ENCODE assay signal across 18 mouse cellular contexts in the genomic region with DNA sequence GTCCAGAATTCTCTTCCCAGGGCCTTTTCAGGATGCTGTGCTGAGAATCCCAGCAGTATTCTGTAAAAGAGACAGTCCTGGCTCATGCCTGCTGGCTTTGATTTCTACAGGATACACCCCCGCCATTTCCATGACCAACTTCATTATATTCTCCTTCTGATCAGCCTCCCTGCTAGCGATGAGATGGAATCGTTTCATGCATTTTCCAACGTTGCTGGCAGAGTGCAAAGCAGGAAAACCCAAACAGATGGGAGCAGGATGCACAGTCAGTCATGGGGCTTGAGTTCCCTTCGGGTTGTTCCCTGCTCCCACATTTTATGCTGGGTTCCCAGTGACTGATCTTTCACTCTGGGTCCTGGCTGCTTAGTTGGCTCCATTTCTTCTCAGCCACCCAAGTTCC. TPM values are rescaled to one million over a fixed set of nuclear protein-coding genes. Genes with fewer than 3 reads are reported as not detected.
A peak's percentile ranks its signal among the peaks of the same experiment; 100 is the strongest.
DNase-seq lines count a peak whose midpoint lies in the region; ATAC-seq lines count a peak whose summit lies in the region.
"Had no signal": no experiment of that assay in that cellular context is flagged by ENCODE, and none has a peak within 500 bp of the region (broad histone marks: within the 10 kb centered on the region; RNA-seq: fewer than 3 reads in every experiment).

No protein-coding gene starts in this region.

- no peak for ATAC-seq in erythroblast, adult 5-6 weeks (replicated peaks; ENCODE audit: low FRiP score, poor library complexity, severe bottlenecking)
- ATAC-seq: forebrain, embryonic 15.5 days; intestine, embryonic 15.5 days; lung, postnatal 0 days; midbrain, embryonic 13.5 days had no signal

- intact Hi-C loops in gastrocnemius, postnatal 14 days (cut with DNase I; ENCODE audit: low total_unique reads), result no loop called here

- peak; percentile 14 to 54 for DNase-seq in frontal cortex, adult 2 months (ENCODE audit: extremely low spot score in 1 of 2, low spot score in 1 of 2)
- DNase-seq in frontal cortex, postnatal 14 days (ENCODE audit: low spot score in 2 of 2), result no peak
- DNase-seq in brain, adult 2 months (ENCODE audit: low read depth, low spot score), result peak; percentile 73
- peak; percentile 36 for DNase-seq in brain, embryonic 18.5 days (ENCODE audit: low read depth, low spot score)
- DNase-seq in layer of hippocampus, adult 9-10 months (ENCODE audit: low spot score), result peak; percentile 31
- DNase-seq in adipocyte (ENCODE audit: low spot score), result no peak
- DNase-seq in gastrocnemius, postnatal 14 days, result no peak
- DNase-seq: cerebellum, adult 9-11 months; gastrocnemius, postnatal 36 days; heart, postnatal 4 days; kidney, postnatal 4 days; thymus, postnatal 36 days had no signal

RNA-seq across cellular contexts. Expression of a gene that starts 44.7 kb away (rescaled TPM):
- 49.1 and 54.9 TPM in 2 replicates for polyA plus RNA-seq in frontal cortex, adult 2 months (2012; rRNA removed)
- 1 to 10 TPM; 3.7 to 7.4 TPM for total RNA-seq in gastrocnemius, postnatal 14 days (2021)
- total RNA-seq in erythroblast, adult 5-6 weeks (2015; ENCODE audit: low replicate concordance), result 0.19 TPM in 1 of 2 replicates, not detected in the other
- 0.14 and 0.17 TPM in 2 replicates for total RNA-seq in erythroblast, adult 5-6 weeks (2017; ENCODE audit: low replicate concordance)
- polyA plus RNA-seq: C2C12 had no signal

RNA-seq across cellular contexts. Expression of a gene that starts 47.3 kb away (rescaled TPM):
- 11.0 and 11.9 TPM in 2 replicates for polyA plus RNA-seq in frontal cortex, adult 2 months (2012; rRNA removed)
- 10 to 100 TPM; 22.8 to 31.4 TPM for total RNA-seq in gastrocnemius, postnatal 14 days (2021)
- 4.4 and 5.4 TPM in 2 replicates for total RNA-seq in erythroblast, adult 5-6 weeks (2015; ENCODE audit: low replicate concordance)
- 7.1 and 7.6 TPM in 2 replicates for total RNA-seq in erythroblast, adult 5-6 weeks (2017; ENCODE audit: low replicate concordance)

Comparison
In these comparisons a context has a peak if more than half of its experiments do, and no peak if none do; other contexts are left out.
1. DNase-seq: peak in frontal cortex, adult 2 months (2 of 2), brain, adult 2 months (single experiment), brain, embryonic 18.5 days (single experiment) and layer of hippocampus, adult 9-10 months (single experiment); none in frontal cortex, postnatal 14 days (0 of 2), adipocyte (single experiment) and gastrocnemius, postnatal 14 days (single experiment).